Mouse (Mus musculus) adrenal gland, postnatal 4 days (tissue): ENCODE measurements around the gene Plpp3. TPM values are rescaled to one million over a fixed set of nuclear protein-coding genes. Genes with fewer than 3 reads are reported as not detected.

Experiments used
- DNase-seq, 2 experiments: peaks; one replicate each; pipeline ENCODE4 v3.0.0; 2021 to 2022; ENCODE audit warnings: low spot score in 2 of 2, mixed read lengths in 2 of 2
- total RNA-seq, 2 experiments: library from RNA; stranded (reverse); gene quantifications; 2 replicates each; pipeline ENCODE4 v1.2.3; 2021

Gene Plpp3
- total RNA-seq, 2 experiments from 2014 or later, result 231 to 252 TPM

DNA sequence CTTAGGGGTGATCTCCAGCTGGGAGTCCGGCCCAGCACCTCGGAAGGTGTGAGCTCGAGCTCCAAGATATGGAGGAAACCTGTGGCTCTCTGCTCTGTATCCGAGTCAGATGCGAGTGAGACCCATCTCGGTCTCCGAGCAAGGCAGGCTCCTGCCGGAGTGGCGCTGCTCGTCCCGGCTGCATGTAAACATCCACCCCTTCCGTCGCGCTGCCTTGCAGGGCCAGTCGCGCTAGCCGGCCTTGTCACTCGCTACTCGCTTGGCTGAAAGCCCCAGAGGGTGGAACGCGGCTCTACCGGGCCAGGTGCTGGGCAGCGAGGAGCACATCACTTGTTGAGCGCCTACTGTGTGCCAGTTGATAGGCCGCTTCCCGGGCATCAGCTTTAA, 1.0 kb downstream of the Plpp3 start:
- peak; percentile 37 to 56 for DNase-seq

DNA sequence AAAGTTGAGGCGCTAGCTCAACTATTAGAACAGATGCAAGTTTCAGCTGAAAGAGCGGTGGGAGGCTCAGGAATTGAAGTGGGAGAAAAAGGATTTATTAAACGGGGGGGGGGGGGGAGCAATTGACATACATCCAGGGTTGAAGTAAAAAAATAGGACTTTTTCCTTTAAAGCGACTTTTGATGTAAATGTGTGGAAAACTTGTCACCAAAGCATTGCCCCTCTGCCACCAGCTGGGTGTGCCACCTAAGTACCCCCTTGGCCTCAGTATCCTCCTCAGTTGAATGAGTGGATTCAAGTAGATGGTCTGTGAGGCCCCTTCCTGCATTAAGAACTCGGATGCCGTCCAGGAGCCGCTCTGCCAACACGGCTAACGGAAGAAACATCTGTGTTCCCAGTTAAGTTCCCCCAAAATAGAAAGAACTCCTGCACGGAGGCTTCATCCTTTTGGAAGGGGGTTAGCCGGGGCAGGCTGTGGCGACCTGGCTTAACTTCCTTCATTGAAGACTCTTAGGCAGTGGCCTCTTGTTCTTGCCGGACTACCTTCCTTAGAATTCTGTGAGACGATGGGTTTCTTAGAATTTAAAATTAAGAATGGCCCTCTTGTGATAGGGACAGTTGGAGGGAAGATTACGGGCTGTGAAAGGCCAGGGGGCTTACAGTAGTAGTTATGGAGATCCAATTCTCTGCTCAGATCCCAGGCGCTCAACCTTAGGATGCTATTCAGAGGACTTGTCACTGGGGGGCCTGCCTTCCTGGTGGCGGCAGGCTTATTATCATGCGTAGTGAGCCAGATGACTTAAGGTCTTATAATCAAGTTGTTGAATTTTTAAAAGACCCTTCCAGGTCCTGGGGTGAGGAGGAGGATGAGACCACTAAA, 1.7 kb downstream of the Plpp3 start:
- no peak for DNase-seq

DNA sequence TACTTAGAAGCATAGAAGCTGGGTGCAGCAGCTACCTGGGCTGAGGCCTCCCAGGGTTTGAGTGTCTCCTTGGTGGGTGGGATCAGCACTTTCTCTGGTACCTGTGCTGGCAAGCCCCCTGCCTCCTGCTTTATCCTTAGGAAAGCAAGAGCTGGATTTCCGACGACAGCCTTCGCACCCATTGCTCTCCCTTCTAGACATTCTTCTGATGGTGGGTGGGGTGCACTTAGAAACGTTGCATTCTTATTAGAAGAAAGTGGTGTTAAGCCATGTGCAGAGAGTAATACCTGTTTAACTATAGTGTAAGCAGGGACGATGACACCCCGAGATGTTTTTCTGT, 2.4 kb downstream of the Plpp3 start:
- no peak for DNase-seq

DNA sequence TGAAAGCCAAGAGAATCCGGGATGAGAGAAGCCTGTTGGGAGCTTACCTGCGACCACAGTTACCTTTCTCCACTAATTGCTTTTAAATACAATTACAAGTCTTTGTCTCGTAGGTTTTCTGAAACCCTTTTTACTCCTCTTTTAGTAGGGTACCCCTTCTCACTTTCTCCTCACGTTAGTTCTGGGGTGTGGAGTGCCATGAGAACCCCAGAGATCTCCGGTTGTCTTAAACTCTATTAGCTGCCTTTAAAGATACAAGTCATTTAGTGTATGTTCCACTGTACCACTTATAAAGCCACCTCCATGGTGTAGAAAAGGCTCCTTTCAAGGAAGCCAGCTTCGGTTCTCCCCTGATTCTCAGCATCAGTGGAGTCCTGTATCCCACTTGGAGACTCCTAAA, 3.3 kb downstream of the Plpp3 start:
- no peak for DNase-seq

DNA sequence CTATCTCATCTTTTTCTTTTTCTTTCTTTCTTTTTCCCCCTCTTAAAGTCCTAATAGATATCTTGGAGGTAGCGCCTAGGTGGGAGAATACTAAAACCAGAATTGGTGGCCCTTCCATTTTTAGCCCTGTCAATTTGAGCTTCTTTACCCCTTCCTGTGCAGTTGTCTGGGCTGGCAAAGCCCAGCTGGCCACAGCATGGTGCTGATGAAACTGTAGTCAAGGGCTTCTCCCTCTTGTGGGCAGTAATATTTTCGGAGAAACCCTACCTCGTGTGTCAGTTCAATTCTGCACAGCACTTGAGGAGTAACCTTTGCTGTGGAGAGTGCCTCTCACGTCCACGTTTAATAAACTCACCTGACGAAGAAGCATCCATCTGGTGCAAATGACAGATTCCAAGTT, 4.9 kb downstream of the Plpp3 start:
- no peak for DNase-seq

DNA sequence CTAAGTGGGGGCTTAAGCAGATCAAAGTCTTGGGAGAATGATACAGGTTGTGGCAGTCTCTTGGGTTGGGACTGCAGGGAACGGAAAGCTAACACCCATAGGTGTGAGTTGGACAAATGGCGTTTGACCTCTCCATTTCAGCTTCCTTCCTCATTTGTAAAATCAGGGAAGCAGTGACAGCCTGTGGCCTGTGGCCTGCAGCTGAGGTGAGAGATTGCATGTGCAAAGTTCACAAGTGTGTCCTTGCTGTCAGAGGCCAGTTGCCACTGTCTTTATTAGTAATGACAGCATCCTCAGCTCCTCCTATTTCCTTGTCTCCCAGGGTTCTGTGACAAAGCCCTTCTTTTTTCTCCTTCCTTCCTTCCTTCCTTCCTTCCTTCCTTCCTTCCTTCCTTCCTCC, 5.5 kb downstream of the Plpp3 start:
- DNase-seq, result no peak

DNA sequence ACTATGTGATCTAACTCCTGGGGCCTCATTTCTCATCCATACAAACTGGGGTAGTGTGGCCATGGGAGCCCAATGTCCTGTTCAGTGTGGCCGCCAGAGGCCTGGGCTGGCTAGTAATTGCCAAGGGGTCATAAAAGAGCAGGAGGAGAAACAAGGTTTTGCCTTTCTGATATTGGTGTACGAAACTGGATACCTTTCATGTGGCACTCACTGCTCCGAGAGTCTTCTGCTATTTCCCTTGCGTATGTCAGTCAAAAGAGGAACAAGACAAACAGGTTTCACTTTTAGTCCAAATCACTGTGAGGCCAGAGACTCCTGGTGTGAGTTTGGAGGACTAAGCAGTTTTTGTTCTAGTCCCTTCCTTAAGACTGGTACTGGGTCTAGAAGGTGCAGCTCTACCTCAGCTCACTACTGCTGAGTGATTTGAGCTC, 6.8 kb downstream of the Plpp3 start:
- DNase-seq, result no peak

DNA sequence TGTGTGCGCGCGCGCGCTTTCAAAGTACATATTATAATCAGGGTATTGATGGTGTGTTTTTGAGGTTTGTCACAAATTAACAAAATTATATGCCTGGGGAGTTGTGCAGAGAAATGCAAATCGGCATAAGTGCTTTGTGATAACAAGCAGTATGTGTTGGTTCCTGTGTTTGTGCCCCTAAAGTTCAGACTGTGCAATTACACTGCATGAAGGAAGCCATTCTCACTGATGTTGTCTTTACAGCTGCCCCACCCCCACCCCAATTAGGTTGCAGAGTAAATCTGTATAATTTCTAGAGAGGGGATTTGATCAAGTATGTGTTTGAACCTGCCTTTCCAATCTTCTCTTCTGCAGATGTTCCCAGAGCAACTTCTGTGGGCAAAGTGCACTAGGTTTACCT, 7.8 kb downstream of the Plpp3 start:
- no peak for DNase-seq

DNA sequence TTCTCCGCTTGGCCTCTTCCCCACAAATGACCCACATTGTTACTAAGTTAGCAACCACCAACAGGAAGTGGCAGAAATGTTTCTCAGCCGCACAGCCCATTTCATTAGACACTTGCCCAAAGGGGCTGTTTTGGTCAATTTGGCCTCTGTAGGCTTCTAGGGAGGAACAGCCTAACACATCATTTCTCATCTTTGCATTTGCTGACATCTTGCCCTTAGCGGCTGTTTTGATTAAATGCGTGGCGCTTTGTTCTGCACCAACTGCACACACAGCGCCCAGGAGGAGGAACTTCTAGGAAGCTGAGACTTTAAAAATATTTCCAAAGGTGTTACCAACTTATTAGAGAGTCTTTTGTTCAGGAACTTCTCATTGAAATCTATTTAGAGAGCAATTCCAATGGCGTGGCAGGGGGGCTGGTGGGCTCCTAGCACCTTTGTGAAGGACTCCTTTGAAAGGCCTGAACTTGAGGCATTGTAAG, 12.0 kb downstream of the Plpp3 start:
- DNase-seq, result no peak

DNA sequence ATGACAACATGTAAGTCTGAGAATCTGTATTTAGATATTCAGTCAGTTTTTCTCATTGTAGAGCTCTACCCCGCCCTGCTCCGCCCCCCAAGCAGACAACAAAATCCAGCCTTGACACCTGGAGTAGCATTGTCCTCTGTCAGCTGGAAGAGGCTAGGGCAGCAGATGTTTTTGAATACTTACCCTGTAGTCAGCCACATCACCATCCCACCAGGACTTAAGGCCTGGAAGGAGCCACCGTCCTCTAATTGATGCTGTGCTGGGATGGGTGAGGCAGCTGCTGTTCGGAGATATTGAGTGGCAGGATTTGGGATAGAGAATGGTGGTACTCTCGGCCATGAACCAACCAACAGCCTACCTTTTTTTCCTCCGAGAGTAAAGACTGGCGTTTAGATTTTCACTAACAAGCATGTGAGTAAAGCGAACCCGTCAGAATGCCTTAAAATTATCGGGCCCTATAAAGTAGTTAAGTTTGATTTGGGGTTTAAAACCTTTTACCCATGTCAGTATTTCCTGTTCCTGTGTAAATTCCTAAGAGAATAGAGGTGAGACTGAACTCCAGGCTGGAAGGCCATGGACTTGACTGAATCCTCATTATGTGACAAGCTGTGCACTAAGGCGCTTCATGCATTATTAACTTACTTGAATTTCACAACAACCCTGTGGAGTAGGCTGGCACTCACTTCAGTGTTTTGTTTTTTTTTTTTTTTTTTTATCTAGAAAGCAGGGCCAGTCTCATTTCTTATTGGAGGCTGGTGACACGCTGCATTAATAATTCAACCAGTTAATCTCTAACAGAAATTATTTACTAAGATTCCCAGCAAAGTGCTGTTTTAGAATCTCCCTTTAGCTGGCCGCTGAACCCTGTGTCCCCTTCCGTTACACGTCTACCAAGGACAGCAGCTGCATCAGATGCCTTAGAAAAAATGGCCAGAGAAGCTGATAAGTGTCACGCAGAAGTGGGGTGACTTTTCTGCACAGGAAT, 13.0 kb downstream of the Plpp3 start:
- no peak for DNase-seq

DNA sequence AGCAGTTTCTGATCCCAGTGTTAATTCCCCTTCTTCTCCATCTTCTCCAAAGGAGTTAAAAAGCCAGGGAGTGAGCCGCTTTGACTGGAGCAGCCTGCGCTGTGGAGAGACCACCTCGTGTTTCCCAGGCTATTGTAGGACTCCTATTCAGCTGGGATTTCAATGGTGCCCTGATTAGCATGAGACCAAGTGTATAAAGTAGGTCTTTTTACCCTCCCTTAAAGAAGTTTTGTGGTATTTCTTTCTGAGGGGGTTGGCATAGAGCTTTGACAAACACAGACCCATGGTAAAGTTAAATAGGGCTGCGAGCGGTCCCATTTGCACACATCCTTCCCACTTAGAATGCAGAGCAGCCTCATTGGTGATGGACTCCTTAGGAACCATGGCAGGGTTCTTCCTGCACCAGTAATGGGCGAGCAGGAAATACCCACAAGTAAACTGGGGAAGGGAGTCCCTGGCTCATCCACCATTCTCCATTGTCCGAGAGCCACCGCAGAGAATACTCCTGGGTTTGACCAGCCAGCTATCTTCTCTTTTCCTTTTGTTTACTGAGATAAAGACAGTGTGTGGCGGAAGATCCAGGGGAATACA, 13.8 kb downstream of the Plpp3 start:
- DNase-seq, result no peak

DNA sequence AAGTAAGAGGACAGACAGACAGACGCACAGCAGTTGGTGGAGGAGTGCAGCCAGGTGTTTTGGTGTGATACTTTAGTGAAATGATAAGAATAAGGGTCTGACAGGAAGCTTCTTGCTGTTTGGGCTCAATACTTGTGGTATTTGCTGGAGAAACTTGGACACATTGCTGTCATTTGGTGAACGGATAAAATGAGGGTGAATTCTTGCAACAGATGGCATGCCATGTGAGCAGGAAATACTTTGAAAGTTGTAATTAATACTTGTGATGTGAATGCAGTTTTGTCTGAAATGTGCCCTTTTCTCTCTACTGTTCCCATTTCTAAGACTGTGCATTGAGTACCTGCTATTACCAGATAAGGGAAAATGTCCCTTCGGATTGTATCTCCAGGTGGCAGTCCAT, 14.3 kb downstream of the Plpp3 start:
- DNase-seq, result no peak

DNA sequence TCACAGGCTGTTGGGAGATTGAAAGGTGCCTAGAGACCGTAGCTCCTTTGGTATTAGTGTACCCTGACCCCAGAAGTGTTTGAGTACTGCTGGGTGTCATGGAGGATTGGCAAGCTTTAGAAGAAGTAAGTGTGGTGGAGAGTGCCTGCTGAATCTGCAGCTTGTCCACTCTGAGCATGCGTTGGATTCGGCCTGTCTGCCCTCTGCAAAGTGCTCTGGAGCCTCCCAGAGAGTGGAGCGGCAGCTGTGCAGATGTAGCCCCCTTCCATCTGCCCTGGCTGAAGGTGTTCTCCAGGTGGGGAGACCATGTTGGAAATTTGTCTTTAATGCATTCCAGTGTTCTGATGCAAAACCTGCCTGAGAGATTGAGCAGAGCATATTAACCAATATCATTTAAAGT, 17.6 kb downstream of the Plpp3 start:
- no peak for DNase-seq

DNA sequence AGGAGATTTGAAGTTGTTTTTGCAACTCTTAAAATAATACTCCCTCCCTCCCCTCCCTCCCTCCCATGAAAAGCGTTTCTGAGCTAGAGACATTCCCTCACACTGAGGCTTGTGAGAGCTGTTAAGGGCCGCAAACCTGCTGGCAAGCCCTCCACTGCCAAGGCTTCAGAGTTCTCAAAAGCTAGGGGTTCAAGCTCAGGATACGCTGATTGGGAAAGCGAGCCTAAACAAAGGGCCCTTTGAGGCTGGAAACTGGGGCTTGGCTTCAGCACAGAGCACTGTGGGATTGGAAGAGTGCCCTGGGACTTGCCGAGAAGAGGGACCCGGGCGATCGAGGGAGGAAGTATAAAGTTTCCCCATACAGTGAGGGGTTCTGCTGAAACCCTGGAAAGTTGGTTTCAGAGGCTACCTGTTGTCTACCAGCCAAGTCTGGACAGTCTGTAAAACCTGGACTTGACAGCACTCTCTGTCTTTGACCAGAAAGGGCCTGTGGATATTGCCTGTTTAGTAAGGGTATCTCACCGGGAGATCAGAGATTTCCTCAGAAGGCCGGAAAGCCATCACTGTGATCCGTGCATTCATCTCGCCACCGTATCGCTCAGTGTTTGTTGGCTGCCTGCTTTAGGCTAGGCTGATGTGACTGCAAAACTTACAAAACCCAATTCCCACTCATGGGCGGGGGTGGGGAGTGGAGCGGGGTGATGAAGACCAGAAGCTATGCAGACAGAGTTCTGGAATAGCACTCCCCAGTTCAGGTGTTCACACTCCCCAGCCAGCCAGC, 18.3 kb downstream of the Plpp3 start:
- no peak for DNase-seq

DNA sequence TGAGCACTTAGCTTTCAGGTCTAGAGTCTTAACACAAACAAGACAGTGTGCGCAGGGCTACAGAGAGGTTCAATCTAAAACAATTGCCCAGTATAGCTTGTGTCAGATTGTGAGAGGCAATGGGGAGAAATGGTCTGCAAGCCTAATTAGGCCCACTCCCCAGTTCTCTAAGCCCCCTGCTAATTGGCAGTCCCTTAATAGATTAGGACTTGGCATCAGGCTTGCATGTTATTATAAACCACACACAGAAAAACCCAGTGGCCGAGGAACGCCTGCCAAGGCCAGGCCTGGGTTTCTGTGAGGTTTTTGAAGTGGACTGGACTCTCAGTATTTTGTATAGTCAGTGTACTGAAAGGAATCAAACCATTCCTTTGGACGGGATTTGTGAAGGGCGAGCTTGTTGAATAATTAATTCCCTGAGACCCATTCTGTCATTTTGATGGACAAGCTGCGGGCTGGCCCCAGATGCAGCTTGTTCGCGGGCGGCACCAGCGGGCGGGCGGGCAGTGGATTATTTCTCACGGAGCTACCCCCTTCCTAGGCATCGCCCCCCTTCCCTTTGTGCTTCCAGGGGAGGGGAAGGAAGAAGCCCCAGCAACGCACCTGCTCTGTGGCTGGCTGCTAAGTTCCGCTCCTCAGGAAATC, 24.0 kb downstream of the Plpp3 start:
- DNase-seq, result no peak

DNA sequence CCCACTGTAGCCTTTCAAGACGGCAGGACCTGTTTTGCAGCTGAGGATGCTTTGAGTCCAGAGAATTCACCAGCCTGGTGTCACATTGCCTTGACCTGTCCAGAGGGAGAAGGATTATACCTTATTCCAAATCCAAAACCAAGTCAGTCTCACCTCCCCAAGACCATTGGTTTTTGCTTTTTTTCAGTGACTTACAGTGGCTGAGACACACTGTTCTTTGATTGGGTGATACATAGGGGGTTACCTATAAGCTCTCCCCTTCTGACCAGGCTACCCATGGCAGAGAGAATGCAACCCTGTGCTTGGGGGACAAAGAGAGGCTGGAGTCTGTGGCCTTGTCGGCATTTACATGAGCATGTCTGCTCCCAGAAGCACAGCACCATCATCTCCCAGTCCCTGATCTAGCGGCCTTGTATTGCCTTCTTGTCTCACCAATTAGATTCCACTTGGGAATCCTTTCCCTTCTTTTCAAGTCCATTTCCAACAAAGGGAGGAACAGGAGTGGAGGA, 24.6 kb downstream of the Plpp3 start:
- no peak for DNase-seq

DNA sequence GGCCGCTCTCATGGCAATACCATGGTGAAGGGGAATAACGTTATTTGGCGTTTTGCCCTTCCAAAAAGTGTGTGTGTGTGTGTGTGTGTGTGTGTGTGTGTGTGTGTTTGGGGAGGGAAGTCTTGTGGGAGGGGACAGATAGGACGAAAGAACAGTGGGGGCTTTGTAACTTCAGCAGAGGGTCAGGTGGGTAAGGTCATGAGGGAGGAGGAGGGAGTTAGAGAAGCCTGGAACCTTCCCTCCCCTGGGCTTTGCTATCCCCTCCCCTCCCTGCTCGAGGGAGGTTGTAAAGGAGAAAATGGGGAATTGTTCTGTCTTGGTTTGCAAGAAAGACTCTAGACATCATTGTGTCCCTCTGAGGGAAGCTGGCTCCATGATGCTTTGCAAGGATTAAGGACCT, 25.1 kb downstream of the Plpp3 start:
- no peak for DNase-seq

DNA sequence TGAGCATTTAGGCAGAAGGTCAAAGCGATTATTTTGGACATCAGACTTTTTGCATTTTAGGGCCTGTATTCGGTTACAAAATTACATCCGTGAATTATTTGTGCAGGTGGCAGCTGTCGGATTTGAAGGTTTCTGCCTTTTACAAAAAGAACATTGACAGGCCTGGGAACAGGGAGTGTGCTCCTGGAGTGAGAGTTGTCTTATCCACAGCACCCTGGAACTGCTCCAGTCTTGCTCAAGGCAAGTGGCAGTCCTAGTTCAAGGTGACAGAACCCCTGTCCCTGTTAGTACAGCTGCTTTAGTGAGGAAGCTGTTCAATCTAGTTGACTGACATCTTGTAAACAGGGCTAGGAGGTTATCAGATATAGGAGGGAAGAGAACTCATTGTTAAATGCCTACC, 27.3 kb downstream of the Plpp3 start:
- DNase-seq, result no peak

DNA sequence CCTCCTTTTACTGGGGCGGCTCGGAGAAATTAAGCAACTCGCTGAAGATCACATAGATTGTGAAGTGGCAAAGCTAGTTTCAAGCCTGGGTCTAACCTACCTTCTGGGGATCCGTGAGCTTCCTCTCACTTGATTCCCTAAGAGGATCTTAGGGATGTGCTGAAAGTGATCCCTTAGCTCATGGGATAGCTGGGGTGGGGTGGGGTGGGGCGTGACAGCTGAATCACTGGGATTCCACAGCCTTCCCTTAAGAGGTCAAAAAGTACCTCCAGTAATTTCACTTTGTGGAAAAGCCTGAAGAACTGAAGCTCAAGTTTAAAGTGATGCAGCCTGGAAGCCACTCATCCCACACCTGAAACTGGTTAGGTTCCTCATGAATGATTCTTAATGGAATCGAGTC, 27.8 kb downstream of the Plpp3 start:
- DNase-seq, result no peak

DNA sequence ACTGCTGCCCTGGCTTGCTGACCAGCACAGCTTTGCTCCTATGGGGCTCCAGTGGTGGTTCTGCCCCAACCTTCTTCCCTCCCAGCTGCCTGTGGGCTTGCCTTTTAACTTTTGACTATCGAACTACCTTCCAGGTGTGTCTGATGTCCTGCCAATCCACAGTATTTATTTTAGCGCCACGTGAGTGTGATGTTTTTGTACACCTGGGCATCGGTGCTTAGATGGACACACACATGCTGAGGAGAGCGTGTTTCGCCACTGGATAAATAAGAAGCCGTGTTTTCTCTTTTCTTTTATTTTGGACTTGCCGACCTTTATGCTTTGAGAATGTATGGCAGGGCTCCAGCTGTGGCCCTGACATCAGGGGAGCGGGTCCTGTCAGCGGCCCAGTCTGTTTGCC, 29.5 kb downstream of the Plpp3 start:
- no peak for DNase-seq
